In genomic region chr3:21917228-21917910, GRCm38 (mm10) we compare ENCODE assay signal across 17 mouse cellular contexts.
A peak's percentile ranks its signal among the peaks of the same experiment; 100 is the strongest.
DNase-seq lines count a peak whose midpoint lies in the region; ATAC-seq and TF ChIP-seq lines count a peak whose summit lies in the region.
"Had no signal": no experiment of that assay in that cellular context is flagged by ENCODE, and none has a peak within 500 bp of the region (broad histone marks: within the 10 kb centered on the region; RNA-seq: fewer than 3 reads in every experiment).

No protein-coding gene starts in this region.

- 0 out of 2 replicates have a peak, but pooled peaks have one; percentile 27 for ATAC-seq in liver, postnatal 0 days
- ATAC-seq in inflammation-experienced regulatory T-cells, adult 6 months = peak; percentile 90
- ATAC-seq: intestine, embryonic 16.5 days had no signal

- no peak overlapping the region for H3K27ac ChIP-seq in liver, postnatal 0 days (ENCODE audit: low read depth)
- no peak overlapping the region for H3K27ac ChIP-seq in CH12.LX (ENCODE audit: insufficient read depth, low read depth)
- H3K27ac ChIP-seq: embryonic facial prominence, embryonic 15.5 days; heart, embryonic 15.5 days; hindbrain, embryonic 10.5 days; liver, embryonic 14.5 days had no signal

- dilution Hi-C loops in CH12.LX (cut with MboI; ENCODE audit: extremely low pct_ligation_motif_present, extremely low pct_unique_long_range_greater_than_20kb, low sequenced_read_pairs) = no loop called here

- TF ChIP-seq RAD21 in CH12.LX (IDR thresholded peaks at IDR 0.05; ENCODE audit: low read depth, low read length) = no peak

- H3K27me3 ChIP-seq in liver, postnatal 0 days (ENCODE audit: insufficient read depth, low read length) = no peaks in the 10 kb centered on the region
- no peaks in the 10 kb centered on the region for H3K27me3 ChIP-seq in CH12.LX (replicated peaks)
- H3K27me3 ChIP-seq in splenic B cell, adult 2 months (ENCODE audit: control insufficient read depth, insufficient read depth, low read length, poor library complexity, severe bottlenecking) = no peaks in the 10 kb centered on the region
- H3K27me3 ChIP-seq: embryonic facial prominence, embryonic 15.5 days; heart, embryonic 15.5 days had no signal

- no peak for TF ChIP-seq EP300 in liver, postnatal 0 days (IDR thresholded peaks at IDR 0.05; ENCODE audit: low read depth)
- peak; percentile 64; the same call in 1 of the 2 replicates for TF ChIP-seq EP300 in CH12.LX (IDR thresholded peaks at IDR 0.05; ENCODE audit: low read length)

- H3K79me2 ChIP-seq in CH12.LX (replicated peaks; ENCODE audit: control insufficient read depth, extremely low read depth, insufficient read depth, poor library complexity, severe bottlenecking) = no peaks in the 10 kb centered on the region

- 73% methylated on average over 9 of the region's 9 CpGs for WGBS in liver, postnatal 0 days (ENCODE audit: insufficient replicate concordance)

- TF ChIP-seq POLR2A in CH12.LX (IDR thresholded peaks at IDR 0.05; ENCODE audit: low read depth, low read length) = no peak

- peak; percentile 9 for DNase-seq in liver, postnatal 0 days
- DNase-seq in liver (no peak), CH12.LX (ENCODE audit: extremely low read depth) (peak; percentile 64)
- DNase-seq in splenic B cell, adult 2 months (ENCODE audit: low read depth, low spot score) = peak; percentile 69
- DNase-seq in ovary, adult 18-20 months (ENCODE audit: low spot score) = no peak
- DNase-seq in adrenal gland, postnatal 10 days = no peak
- DNase-seq: cerebellum, postnatal 14 days; kidney, postnatal 10 days; lung, postnatal 14 days; thymus, postnatal 4 days had no signal

- in situ Hi-C loops in CH12.LX (cut with MboI; ENCODE audit: low pct_ligation_motif_present, low pct_unique_long_range_greater_than_20kb, low sequenced_read_pairs) = no loop called here

- H3K9ac ChIP-seq in liver, postnatal 0 days (replicated peaks) = no peak overlapping the region
- H3K9ac ChIP-seq in CH12.LX (ENCODE audit: insufficient read depth, low read depth) = no peak overlapping the region
- H3K9ac ChIP-seq: embryonic facial prominence, embryonic 15.5 days; heart, embryonic 15.5 days; liver, embryonic 14.5 days had no signal

- H3K36me3 ChIP-seq in liver, postnatal 0 days (replicated peaks; ENCODE audit: insufficient read depth, low read length) = no peaks in the 10 kb centered on the region
- no peaks in the 10 kb centered on the region for H3K36me3 ChIP-seq in CH12.LX (replicated peaks in 1 of 2; ENCODE audit: control insufficient read depth in 1 of 2, insufficient read depth in 1 of 2, low read length in 1 of 2)
- H3K36me3 ChIP-seq in splenic B cell, adult 2 months (ENCODE audit: control insufficient read depth, insufficient read depth, low read length, poor library complexity, severe bottlenecking) = no peaks in the 10 kb centered on the region
- H3K36me3 ChIP-seq: embryonic facial prominence, embryonic 15.5 days; heart, embryonic 15.5 days; hindbrain, embryonic 10.5 days had no signal

- no peak overlapping the region for H3K4me2 ChIP-seq in liver, postnatal 0 days (ENCODE audit: low read depth, low read length)
- no peak overlapping the region for H3K4me2 ChIP-seq in CH12.LX (ENCODE audit: insufficient read depth, low read depth, poor library complexity, severe bottlenecking)
- H3K4me2 ChIP-seq: embryonic facial prominence, embryonic 15.5 days; heart, embryonic 15.5 days; midbrain, embryonic 11.5 days had no signal

- no peak overlapping the region for H3K4me3 ChIP-seq in liver, postnatal 0 days (ENCODE audit: low read depth, low read length)
- H3K4me3 ChIP-seq in CH12.LX (replicated peaks in 1 of 3; ENCODE audit: low read depth in 2 of 3, low read length in 2 of 3, poor library complexity in 1 of 3) = peak overlapping the region in 1 of 3 experiments; percentile 4
- H3K4me3 ChIP-seq: embryonic facial prominence, embryonic 15.5 days; heart, embryonic 15.5 days; hindbrain, embryonic 10.5 days had no signal

- H3K4me1 ChIP-seq in liver, postnatal 0 days (ENCODE audit: insufficient read depth) = peaks cover 6% of the 10 kb centered on the region; the same call in 1 of the 2 replicates
- peaks cover 16 to 66% of the 10 kb centered on the region in 2 experiments for H3K4me1 ChIP-seq in CH12.LX (ENCODE audit: control insufficient read depth in 1 of 2, insufficient read depth in 2 of 2)
- H3K4me1 ChIP-seq: embryonic facial prominence, embryonic 15.5 days; heart, embryonic 15.5 days; hindbrain, embryonic 10.5 days had no signal

- no peaks in the 10 kb centered on the region for H3K9me3 ChIP-seq in liver, postnatal 0 days (ENCODE audit: low read length)
- H3K9me3 ChIP-seq in CH12.LX (replicated peaks; ENCODE audit: low read length) = peaks cover 4% of the 10 kb centered on the region
- H3K9me3 ChIP-seq: embryonic facial prominence, embryonic 15.5 days; heart, embryonic 15.5 days; hindbrain, embryonic 10.5 days had no signal

- TF ChIP-seq CTCF in liver, postnatal 0 days (IDR thresholded peaks at IDR 0.05; ENCODE audit: low read depth) = no peak
- TF ChIP-seq CTCF in CH12.LX (conservative IDR thresholded peaks at IDR 0.05 in 1 of 2, IDR thresholded peaks at IDR 0.05 in 1 of 2; ENCODE audit: low read depth in 2 of 2, low read length in 2 of 2) = no peak

TF ChIP-seq in CH12.LX, 34 proteins besides CTCF, POLR2A, EP300 and RAD21:
- TF ChIP-seq PAX5 (IDR thresholded peaks at IDR 0.05; ENCODE audit: low read length) (no peak), POLR2AphosphoS2 (IDR thresholded peaks at IDR 0.05; ENCODE audit: low read depth, low read length) (no peak), SIN3A (IDR thresholded peaks at IDR 0.05; ENCODE audit: low read length) (0 out of 2 replicates have a peak, but pooled peaks have one; percentile 28), RCOR1 (conservative IDR thresholded peaks at IDR 0.05; ENCODE audit: low read depth, low read length) (no peak), GABPA (IDR thresholded peaks at IDR 0.05; ENCODE audit: insufficient replicate concordance, low read depth, low read length) (no peak), HCFC1 (IDR thresholded peaks at IDR 0.05; ENCODE audit: low read depth, low read length) (no peak), ETS1 (conservative IDR thresholded peaks at IDR 0.05; ENCODE audit: low read depth, low read length) (peak; percentile 63), USF1 (IDR thresholded peaks at IDR 0.05; ENCODE audit: low read depth, low read length) (no peak), TBP (conservative IDR thresholded peaks at IDR 0.05; ENCODE audit: low read depth, low read length) (no peak), BHLHE40 (IDR thresholded peaks at IDR 0.05; ENCODE audit: low read depth, low read length) (peak; percentile 46; the same call in 1 of the 2 replicates), SMC3 (IDR thresholded peaks at IDR 0.05; ENCODE audit: low read depth, low read length) (no peak), TCF12 (IDR thresholded peaks at IDR 0.05; ENCODE audit: low read depth, low read length) (peak; percentile 35; the same call in 1 of the 2 replicates), MYC (IDR thresholded peaks at IDR 0.05; ENCODE audit: low read depth, low read length) (peak; percentile 56; the same call in 1 of the 2 replicates), IRF4 (IDR thresholded peaks at IDR 0.05; ENCODE audit: low read depth, low read length) (peak; percentile 41; the same call in 1 of the 2 replicates)

Comparison
In these comparisons a context has a peak if more than half of its experiments do, and no peak if none do; other contexts are left out.
1. DNase-seq: peak in liver, postnatal 0 days (single experiment), CH12.LX (single experiment) and splenic B cell, adult 2 months (single experiment); none in liver (single experiment), ovary, adult 18-20 months (single experiment) and adrenal gland, postnatal 10 days (single experiment).